Mouse (Mus musculus) stomach, postnatal 0 days (tissue): ENCODE results near the gene Wapl. TPM values are rescaled to one million over a fixed set of nuclear protein-coding genes. Genes with fewer than 3 reads are reported as not detected.

ENCODE experiments used
- ATAC-seq: fragments of 200-750 bp; cut with Nextera tagmentation; 2 replicates; pipeline ENCODE4 v1.8.0; 2017; ENCODE audit not compliant: low FRiP score, low TSS enrichment
- DNase-seq: peaks from one replicate; pipeline ENCODE4 v3.0.0-alpha.2; 2016; ENCODE audit warnings: low spot score
- H3K27ac ChIP-seq: fragments of 300-500 bp; sonication (generic); replicated peaks from 2 replicates; pipeline ENCODE4 v1.5.1; 2014; ENCODE audit warnings: mild to moderate bottlenecking, control low read depth
- H3K27me3 ChIP-seq: fragments of 300-500 bp; sonication (generic); 2 replicates; pipeline ENCODE4 v1.6.1; 2014; ENCODE audit warnings: low read length; ENCODE audit not compliant: control insufficient read depth, insufficient read depth
- H3K36me3 ChIP-seq: fragments of 300-500 bp; sonication (generic); 2 replicates; pipeline ENCODE4 v1.6.1; 2014; ENCODE audit warnings: low read length, mixed read lengths; ENCODE audit not compliant: control insufficient read depth, insufficient read depth
- H3K4me1 ChIP-seq: fragments of 300-500 bp; sonication (generic); replicated peaks from 2 replicates; pipeline ENCODE4 v1.6.1; 2014; ENCODE audit warnings: antibody characterized with exemption; ENCODE audit not compliant: control insufficient read depth, insufficient read depth
- H3K4me2 ChIP-seq: fragments of 300-500 bp; sonication (generic); replicated peaks from 2 replicates; pipeline ENCODE4 v1.6.1; 2014; ENCODE audit warnings: low read depth, mild to moderate bottlenecking, control low read depth, moderate library complexity
- H3K4me3 ChIP-seq: fragments of 300-500 bp; sonication (generic); 2 replicates; pipeline ENCODE4 v1.5.1; 2014; ENCODE audit warnings: low read depth, low read length, control low read depth
- H3K9ac ChIP-seq: fragments of 300-500 bp; sonication (generic); 2 replicates; pipeline ENCODE4 v1.6.1; 2014; ENCODE audit warnings: mild to moderate bottlenecking, low read length, control low read depth, mixed read lengths
- H3K9me3 ChIP-seq: fragments of 300-500 bp; sonication (generic); 2 replicates; pipeline ENCODE4 v1.6.1; 2016; ENCODE audit warnings: low read length; ENCODE audit not compliant: control insufficient read depth
- CTCF ChIP-seq: IDR thresholded peaks from 2 replicates; pipeline ENCODE4 v1.5.1; 2016; ENCODE audit warnings: antibody characterized with exemption, low read depth, mild to moderate bottlenecking, moderate library complexity
- EP300 ChIP-seq: optimal IDR thresholded peaks from 2 replicates; pipeline ENCODE3; 2016; ENCODE audit warnings: antibody characterized with exemption
- WGBS: fragments of 180-500 bp; shearing (Covaris S2); extraction: QIAGEN DNeasy Blood & Tissue Kit; methylation state at CpG from one replicate; pipeline ENCODE4 v1.1.7; 2014; 5-methylcytosine and 5-hydroxymethylcytosine counted together
- polyA plus RNA-seq: library from polyadenylated mRNA; unstranded; fragments of >200 nt; fragmentation: Nextera tagmentation; extraction: Ambion mirVana; gene quantifications from 2 replicates; pipeline ENCODE4 v1.2.1, GENCODE M21; 2015

Gene Wapl
- polyA plus RNA-seq, 1 experiment from 2014 or later = 16.0 TPM

DNA sequence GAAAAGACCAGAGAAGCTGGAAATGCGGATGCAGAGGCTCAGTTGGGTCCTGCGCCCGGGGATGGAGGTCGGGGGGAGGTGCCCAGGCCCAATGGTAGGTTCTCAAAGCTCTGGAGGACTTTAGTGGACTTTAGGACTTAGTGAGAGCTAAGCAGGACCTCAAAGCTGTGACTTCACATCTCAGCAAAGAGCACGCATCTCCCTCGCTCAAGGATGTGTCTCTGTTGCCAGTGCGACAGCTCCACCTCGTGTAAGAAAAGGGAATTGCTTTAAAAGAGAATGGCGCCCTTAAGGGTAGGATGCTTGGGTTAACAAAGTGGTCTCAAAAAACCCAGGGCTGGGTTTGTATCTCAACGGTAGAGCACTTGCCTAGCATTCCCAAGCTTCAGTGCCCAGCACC lies 104.1 kb downstream of the Wapl start:
- TF ChIP-seq EP300 (no peak), CTCF (peak; percentile 93)
- H3K4me2 ChIP-seq = no peak overlapping the region
- no peaks in the 10 kb centered on the region for H3K9me3 ChIP-seq
- ATAC-seq (0 out of 2 replicates have a peak, but pooled peaks have one; percentile 6), DNase-seq (peak; percentile 64)
- H3K4me3 ChIP-seq = no peak overlapping the region
- H3K27me3 ChIP-seq = no peaks in the 10 kb centered on the region
- H3K27ac ChIP-seq = no peak overlapping the region
- WGBS = 20% methylated on average over 10 of the region's 10 CpGs
- H3K9ac ChIP-seq = no peak overlapping the region
- no peaks in the 10 kb centered on the region for H3K4me1 ChIP-seq
- no peaks in the 10 kb centered on the region for H3K36me3 ChIP-seq

DNA sequence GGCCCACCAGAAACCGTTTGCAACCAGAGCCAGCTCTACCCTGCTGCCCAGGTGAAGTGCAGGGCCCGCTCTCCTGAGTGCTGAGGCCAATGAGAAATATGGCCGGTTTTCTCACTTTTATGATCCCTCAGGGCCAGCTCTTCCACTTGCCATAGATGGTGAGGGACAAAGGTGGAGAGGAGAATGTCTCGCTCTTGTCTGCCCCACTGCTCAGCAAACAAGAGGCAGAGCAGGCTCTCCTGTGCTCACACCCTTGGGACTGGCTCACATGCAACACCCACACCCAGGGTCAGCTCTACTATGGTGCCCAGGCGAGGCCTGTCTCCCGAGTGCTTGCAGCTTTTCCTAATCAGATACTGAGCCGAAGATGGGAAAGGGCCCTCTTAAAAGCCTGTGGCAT lies 105.0 kb downstream of the Wapl start:
- no peak for TF ChIP-seq EP300
- TF ChIP-seq CTCF = no peak
- Histone ChIP-seq H3K9ac (no peak overlapping the region), H3K4me3 (no peak overlapping the region), H3K36me3 (no peaks in the 10 kb centered on the region), H3K27ac (no peak overlapping the region), H3K9me3 (no peaks in the 10 kb centered on the region), H3K4me1 (no peaks in the 10 kb centered on the region), H3K27me3 (no peaks in the 10 kb centered on the region), H3K4me2 (no peak overlapping the region)
- DNase-seq = no peak
- no peak for ATAC-seq
- WGBS = 71% methylated on average over 7 of the region's 7 CpGs

DNA sequence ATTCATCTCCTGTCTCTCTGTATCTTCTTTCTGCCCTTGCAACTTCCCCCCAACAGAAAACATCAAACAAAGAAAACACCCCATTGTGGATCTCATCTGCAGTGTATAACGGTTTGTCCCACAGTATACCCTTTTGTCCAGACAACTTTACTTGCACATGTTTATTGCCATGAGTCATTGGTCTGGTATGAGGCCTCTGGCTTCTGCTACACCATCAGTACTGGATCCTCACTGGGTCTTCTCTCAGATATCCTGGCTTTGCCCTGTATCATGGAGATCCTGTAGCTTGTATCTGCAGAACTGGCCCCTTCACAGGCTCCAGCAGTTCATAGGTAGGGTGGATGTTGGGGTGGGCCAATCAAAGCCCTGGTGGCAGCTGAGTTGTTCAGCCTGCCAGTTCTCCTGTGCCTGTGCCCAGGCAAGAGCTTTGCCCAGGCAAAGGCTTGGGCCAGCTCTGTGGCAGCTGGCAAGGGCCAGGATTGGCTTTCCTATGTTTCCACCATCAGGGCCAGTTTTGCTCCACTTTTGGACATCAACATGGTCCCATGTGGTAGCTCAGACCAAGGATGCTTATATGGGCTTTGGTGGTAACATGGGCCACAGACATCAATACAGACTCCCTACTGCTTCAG lies 119.8 kb downstream of the Wapl start:
- Histone ChIP-seq H3K9ac (no peak overlapping the region), H3K4me1 (no peaks in the 10 kb centered on the region), H3K36me3 (no peaks in the 10 kb centered on the region), H3K9me3 (no peaks in the 10 kb centered on the region), H3K4me3 (no peak overlapping the region), H3K4me2 (no peak overlapping the region), H3K27ac (no peak overlapping the region), H3K27me3 (no peaks in the 10 kb centered on the region)
- TF ChIP-seq EP300 (no peak), CTCF (no peak)
- DNase-seq = no peak
- no peak for ATAC-seq
- WGBS = 73% methylated on average over 1 of the region's 1 CpGs

Other genes starting within 250 kb of the Wapl start
- 27.0 and 29.0 TPM in 2 replicates for gene Bmpr1a, start 170.6 kb upstream of the Wapl start, polyA plus RNA-seq
- gene 9230112D13Rik, start 151.1 kb upstream of the Wapl start, polyA plus RNA-seq = not detected in 2 replicates
- gene Ldb3, start 85.2 kb upstream of the Wapl start, polyA plus RNA-seq = 1.6 and 1.7 TPM in 2 replicates
- gene Opn4, start 73.8 kb upstream of the Wapl start, polyA plus RNA-seq = not detected in 2 replicates
- 0.34 and 0.54 TPM in 2 replicates for gene Grid1, start 146.2 kb downstream of the Wapl start, polyA plus RNA-seq